Mouse (Mus musculus): ENCODE measurements around the gene Slc22a4.

Gene Slc22a4

GRCm38 (mm10) chr11:54028044-54028951, at the start of gene Slc22a4:
Gene Slc22a4, minus strand, starts transcription at chr11:54028090.
- DNase-seq: peak; percentile 85

- no peak for DNase-seq
These were observed 48.2 kb upstream of the Slc22a4 start for GRCm38 (mm10) chr11:54076101-54076500.

GRCm38 (mm10) chr11:54075353-54075752, 47.5 kb upstream of the Slc22a4 start:
- no peak for DNase-seq

- DNase-seq: no peak
These were observed 45.4 kb upstream of the Slc22a4 start for GRCm38 (mm10) chr11:54073291-54073690.

GRCm38 (mm10) chr11:54071726-54072445, 44.0 kb upstream of the Slc22a4 start:
- no peak for DNase-seq

- DNase-seq: no peak
These were observed 40.9 kb upstream of the Slc22a4 start, which contains the start of gene Pdlim4 for GRCm38 (mm10) chr11:54068520-54069371. Gene Pdlim4, minus strand, starts transcription at chr11:54069014.

GRCm38 (mm10) chr11:54067996-54068519, 40.2 kb upstream of the Slc22a4 start:
- no peak for DNase-seq

- DNase-seq: no peak
These were observed 39.6 kb upstream of the Slc22a4 start for GRCm38 (mm10) chr11:54067318-54067995.

GRCm38 (mm10) chr11:54066400-54066799, 38.5 kb upstream of the Slc22a4 start:
- DNase-seq: no peak

- no peak for DNase-seq
These were observed 38.0 kb upstream of the Slc22a4 start for GRCm38 (mm10) chr11:54065915-54066178.

GRCm38 (mm10) chr11:54065106-54065914, 37.4 kb upstream of the Slc22a4 start:
- DNase-seq: no peak

GRCm38 (mm10) chr11:54064412-54064978, 36.6 kb upstream of the Slc22a4 start:
- no peak for DNase-seq

- DNase-seq: no peak
These were observed 35.5 kb upstream of the Slc22a4 start for GRCm38 (mm10) chr11:54063472-54063775.

GRCm38 (mm10) chr11:54062753-54063471, 35.0 kb upstream of the Slc22a4 start:
- DNase-seq: no peak

GRCm38 (mm10) chr11:54062086-54062752, 34.3 kb upstream of the Slc22a4 start:
- no peak for DNase-seq

- DNase-seq: no peak
These were observed 32.4 kb upstream of the Slc22a4 start for GRCm38 (mm10) chr11:54060316-54060715.

GRCm38 (mm10) chr11:54059526-54059925, 31.6 kb upstream of the Slc22a4 start:
- no peak for DNase-seq

GRCm38 (mm10) chr11:54058643-54059042, 30.8 kb upstream of the Slc22a4 start:
- DNase-seq: no peak

- no peak for DNase-seq
These were observed 30.2 kb upstream of the Slc22a4 start for GRCm38 (mm10) chr11:54058056-54058617.

- no peak for DNase-seq
These were observed 29.5 kb upstream of the Slc22a4 start for GRCm38 (mm10) chr11:54057428-54057827.
